Mouse (Mus musculus): ENCODE data around the gene C1qtnf2. TPM values are rescaled to one million over a fixed set of nuclear protein-coding genes. Genes with fewer than 3 reads are reported as not detected.

The C1qtnf2 gene
- polyA plus RNA-seq, 1 experiment from 2014 or later: 6.4 TPM

DNA sequence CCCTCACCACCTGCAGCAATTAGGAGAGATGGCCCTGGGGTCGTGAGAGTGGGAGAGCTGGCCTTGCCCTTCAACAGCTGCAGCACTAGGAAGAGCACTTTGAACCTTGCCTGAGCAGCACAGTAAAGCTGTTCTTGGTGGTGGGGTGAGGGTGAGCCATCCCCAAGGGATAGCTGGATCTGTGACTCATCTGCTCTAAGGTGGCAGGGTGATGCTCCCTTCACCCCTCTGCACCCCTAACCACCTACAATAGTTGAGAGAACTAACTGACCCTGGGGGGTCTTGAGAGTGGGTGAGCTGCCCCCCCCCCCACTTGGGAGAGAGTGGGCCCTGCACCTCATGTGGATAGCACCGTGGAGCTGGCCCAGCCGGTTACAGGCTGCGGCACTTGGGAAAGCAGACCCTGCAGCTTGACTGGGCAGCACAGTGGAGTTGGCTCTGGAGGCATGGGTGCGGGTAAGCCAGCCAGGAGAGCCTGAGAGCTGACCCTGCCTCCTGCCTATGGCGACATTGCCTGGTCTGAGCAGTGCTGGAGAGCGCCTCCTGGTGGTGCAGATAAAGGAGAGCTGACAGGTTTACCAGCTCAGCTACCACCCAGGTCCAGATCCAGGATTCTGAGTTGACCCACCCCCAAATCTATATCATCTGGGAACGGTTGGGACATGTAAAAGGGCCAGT is 42.4 kb downstream of the C1qtnf2 start:
- Histone ChIP-seq H3K9ac (no peak overlapping the region), H3K4me2 (no peak overlapping the region), H3K9me3 (replicated peaks) (no peaks in the 10 kb centered on the region), H3K36me3 (no peaks in the 10 kb centered on the region), H3K4me1 (replicated peaks) (peaks cover 4% of the 10 kb centered on the region; the same call in 1 of the 2 replicates), H3K4me3 (no peak overlapping the region), H3K27me3 (no peaks in the 10 kb centered on the region), H3K27ac (no peak overlapping the region)
- no peak for ATAC-seq (replicated peaks; ENCODE audit: insufficient number of reproducible peaks, insufficient read depth, low FRiP score, low read depth)
- 33% methylated on average over 8 of the region's 8 CpGs for WGBS

DNA sequence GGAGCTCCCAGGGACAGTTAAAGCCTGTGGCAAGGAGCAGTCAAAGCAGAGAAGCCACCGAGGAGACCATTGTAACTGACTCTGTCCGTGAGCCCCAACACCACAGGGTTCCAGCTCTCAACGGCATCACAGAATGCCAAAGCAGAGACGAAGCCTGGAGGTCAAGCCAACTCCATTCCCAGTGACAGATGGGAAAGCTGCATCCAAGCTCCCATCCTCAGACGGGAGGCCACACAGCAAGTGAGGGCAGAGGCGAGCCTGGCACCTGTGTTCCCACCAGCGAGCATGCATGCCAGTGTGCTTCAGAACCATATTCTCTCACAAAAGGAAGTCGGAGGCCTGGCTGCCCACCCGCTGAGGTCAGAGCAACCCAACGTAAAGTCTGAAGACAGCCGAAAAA is 43.6 kb downstream of the C1qtnf2 start:
- 85% methylated on average over 11 of the region's 11 CpGs for WGBS
- Histone ChIP-seq H3K4me2 (no peak overlapping the region), H3K27me3 (no peaks in the 10 kb centered on the region), H3K9ac (no peak overlapping the region), H3K4me3 (no peak overlapping the region), H3K4me1 (replicated peaks) (peaks cover 4% of the 10 kb centered on the region; the same call in 1 of the 2 replicates), H3K9me3 (replicated peaks) (no peaks in the 10 kb centered on the region), H3K36me3 (no peaks in the 10 kb centered on the region), H3K27ac (no peak overlapping the region)
- no peak for ATAC-seq (replicated peaks; ENCODE audit: insufficient number of reproducible peaks, insufficient read depth, low FRiP score, low read depth)

DNA sequence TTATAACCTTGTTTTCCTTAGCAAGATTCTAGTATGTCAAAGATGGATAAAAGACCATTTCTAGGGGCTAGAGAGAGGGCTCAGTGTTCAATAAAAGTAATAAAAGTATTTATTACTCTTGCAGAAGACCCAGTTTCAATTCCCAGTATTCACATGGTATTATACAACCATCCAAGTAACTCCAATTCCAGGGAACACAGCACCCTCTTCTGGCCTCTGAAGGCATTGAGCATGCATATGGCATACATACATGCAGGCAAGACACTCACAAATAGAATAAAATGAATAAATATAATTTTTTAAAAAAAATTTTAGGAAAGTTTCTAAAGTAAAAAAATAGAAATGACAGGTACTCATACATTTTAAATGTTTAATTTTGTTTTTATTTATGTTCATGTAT is 44.0 kb downstream of the C1qtnf2 start:
- H3K9me3 ChIP-seq (replicated peaks): no peaks in the 10 kb centered on the region
- H3K36me3 ChIP-seq: no peaks in the 10 kb centered on the region
- H3K4me3 ChIP-seq: no peak overlapping the region
- no peaks in the 10 kb centered on the region for H3K27me3 ChIP-seq
- no peak overlapping the region for H3K4me2 ChIP-seq
- peaks cover 4% of the 10 kb centered on the region; the same call in 1 of the 2 replicates for H3K4me1 ChIP-seq (replicated peaks)
- no peak overlapping the region for H3K9ac ChIP-seq
- H3K27ac ChIP-seq: no peak overlapping the region
- ATAC-seq (replicated peaks; ENCODE audit: insufficient number of reproducible peaks, insufficient read depth, low FRiP score, low read depth): no peak

DNA sequence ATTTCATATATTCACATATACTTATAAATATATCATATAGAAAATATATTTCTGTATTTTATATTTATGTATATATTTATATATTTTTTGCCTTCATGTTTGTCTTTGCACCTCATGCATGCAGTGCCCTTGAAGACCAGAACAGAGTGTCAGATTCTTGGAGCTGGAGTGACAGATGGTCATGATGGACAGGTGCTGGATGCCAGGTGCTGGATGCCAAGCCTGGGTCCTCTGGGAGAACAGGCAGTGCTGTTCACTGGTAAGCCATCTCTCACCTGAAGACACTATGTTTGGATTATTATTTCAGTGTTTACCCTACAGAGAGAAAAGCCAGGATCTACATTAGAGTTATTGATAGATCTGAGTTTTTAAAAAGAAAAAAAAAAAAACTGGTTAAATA is 44.7 kb downstream of the C1qtnf2 start:
- peaks cover 4% of the 10 kb centered on the region; the same call in 1 of the 2 replicates for H3K4me1 ChIP-seq (replicated peaks)
- no peaks in the 10 kb centered on the region for H3K9me3 ChIP-seq (replicated peaks)
- H3K4me2 ChIP-seq: no peak overlapping the region
- ATAC-seq (replicated peaks; ENCODE audit: insufficient number of reproducible peaks, insufficient read depth, low FRiP score, low read depth): no peak
- no peak overlapping the region for H3K9ac ChIP-seq
- no peaks in the 10 kb centered on the region for H3K36me3 ChIP-seq
- no peak overlapping the region for H3K4me3 ChIP-seq
- no peaks in the 10 kb centered on the region for H3K27me3 ChIP-seq
- no peak overlapping the region for H3K27ac ChIP-seq

DNA sequence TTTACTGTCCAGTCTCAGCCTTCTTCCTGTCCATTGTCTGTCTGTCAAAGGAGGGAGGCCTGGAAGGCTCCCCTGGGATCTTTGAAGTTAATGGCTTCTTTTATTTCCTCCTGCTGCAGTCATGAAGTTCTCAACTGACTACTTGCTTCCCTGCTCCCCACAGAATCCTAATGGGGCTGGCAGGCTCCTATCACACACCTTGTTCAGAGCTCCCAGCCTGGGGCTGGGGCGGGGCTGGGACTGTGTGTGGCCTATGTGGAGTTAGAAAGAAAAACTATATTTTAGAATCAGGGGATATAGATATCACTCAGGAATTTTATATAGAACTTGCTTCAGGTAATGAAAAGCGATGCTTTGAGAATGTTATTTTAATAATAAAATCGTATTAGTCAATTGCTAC is 46.4 kb downstream of the C1qtnf2 start:
- no peaks in the 10 kb centered on the region for H3K36me3 ChIP-seq
- H3K4me2 ChIP-seq: no peak overlapping the region
- H3K27ac ChIP-seq: no peak overlapping the region
- no peak for ATAC-seq (replicated peaks; ENCODE audit: insufficient number of reproducible peaks, insufficient read depth, low FRiP score, low read depth)
- H3K9ac ChIP-seq: no peak overlapping the region
- no peaks in the 10 kb centered on the region for H3K27me3 ChIP-seq
- peaks cover 4% of the 10 kb centered on the region; the same call in 1 of the 2 replicates for H3K4me1 ChIP-seq (replicated peaks)
- no peaks in the 10 kb centered on the region for H3K9me3 ChIP-seq (replicated peaks)
- H3K4me3 ChIP-seq: no peak overlapping the region
- 77% methylated on average over 3 of the region's 3 CpGs for WGBS

DNA sequence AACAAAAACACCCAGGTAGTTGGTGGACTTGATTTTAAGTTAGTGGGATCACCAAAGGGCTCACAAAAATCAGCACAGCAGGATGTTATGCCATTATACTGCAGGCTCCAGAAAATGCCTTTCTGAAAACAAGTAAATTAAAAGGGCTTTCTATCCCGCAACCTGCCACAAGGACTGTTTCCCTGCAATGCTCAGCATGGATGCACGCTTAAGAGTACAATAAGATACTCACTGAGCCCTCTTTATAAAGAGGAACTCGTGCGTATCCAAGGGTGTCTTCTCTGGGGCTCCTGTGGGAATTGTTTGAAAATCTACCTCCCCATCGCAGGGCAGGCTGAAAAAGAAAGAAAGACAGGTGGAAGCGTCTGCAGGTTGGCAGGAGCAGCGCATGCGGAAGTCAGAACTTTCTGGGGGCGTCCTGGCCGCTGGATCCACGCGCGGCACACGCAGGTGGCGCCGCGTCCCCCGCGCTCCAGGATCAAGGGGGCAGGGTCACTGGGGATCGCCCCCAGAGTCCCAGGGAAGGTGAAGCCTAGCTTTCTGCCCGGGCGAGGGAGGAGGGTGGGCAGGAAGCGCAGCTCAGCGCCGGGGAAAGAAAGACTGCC is 54.1 kb downstream of the C1qtnf2 start:
- H3K4me3 ChIP-seq: peak overlapping the region; percentile 94
- no peaks in the 10 kb centered on the region for H3K9me3 ChIP-seq (replicated peaks)
- peaks cover 4% of the 10 kb centered on the region; the same call in 1 of the 2 replicates for H3K36me3 ChIP-seq
- peak overlapping the region; percentile 81 for H3K4me2 ChIP-seq
- H3K27me3 ChIP-seq: no peaks in the 10 kb centered on the region
- WGBS: under 1% methylated on average over 25 of the region's 25 CpGs
- no peak; the same call in 1 of the 2 replicates for ATAC-seq (replicated peaks; ENCODE audit: insufficient number of reproducible peaks, insufficient read depth, low FRiP score, low read depth)
- H3K27ac ChIP-seq: peak overlapping the region; percentile 93
- peaks cover 30% of the 10 kb centered on the region for H3K4me1 ChIP-seq (replicated peaks)
- peak overlapping the region; percentile 94 for H3K9ac ChIP-seq

DNA sequence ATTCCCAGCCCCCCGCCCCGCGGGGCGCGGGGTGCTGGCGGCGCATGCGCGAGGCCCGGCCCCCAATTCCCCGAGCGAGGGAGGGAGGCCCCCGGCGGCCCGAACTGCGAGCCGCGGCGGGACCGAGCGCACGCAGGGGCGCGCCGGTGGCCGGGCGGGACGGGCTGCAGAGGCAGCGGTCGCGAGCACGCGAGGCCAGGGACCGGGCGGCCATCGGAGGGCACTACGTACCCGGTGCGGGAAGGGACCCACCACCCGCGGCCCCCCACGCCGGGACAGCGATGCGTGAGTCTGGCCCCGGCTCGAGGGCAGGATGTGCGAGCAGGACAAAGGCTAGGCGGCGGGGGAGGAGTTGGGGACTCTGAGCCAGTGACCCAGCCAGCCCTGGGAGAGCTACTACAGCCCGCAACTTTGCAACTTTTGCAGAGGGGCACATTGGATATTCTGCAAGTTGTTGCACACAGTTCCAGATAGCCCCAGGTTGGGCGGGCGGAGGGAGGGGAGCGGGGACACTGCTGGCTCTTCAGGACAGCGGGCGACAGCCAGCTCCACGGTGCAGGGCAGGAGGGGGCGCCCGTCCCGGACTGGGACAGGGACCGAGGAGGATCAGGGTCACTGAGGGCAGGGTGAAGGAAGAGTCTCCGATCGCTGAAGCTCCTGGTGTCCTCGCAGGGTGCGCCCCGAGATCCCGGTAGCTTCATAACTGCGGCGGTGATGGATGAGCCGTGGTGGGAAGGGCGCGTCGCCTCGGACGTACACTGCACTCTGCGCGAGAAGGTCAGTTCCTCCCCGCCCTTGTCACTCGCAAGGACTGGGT is 54.8 kb downstream of the C1qtnf2 start, which contains the start of gene Ccnjl:
Gene Ccnjl (plus strand): TSS at position 102 of the 817 bp plus-strand sequence.
- H3K9me3 ChIP-seq (replicated peaks): no peaks in the 10 kb centered on the region
- peak within 1 kb of the TSS; percentile 81 for H3K4me2 ChIP-seq
- H3K27me3 ChIP-seq: no peaks in the 10 kb centered on the region
- H3K9ac ChIP-seq: peak within 1 kb of the TSS; percentile 94
- peak within 1 kb of the TSS; percentile 93 for H3K27ac ChIP-seq
- WGBS: under 1% methylated on average over 79 of the region's 79 CpGs
- peak; percentile 88 for ATAC-seq (replicated peaks; ENCODE audit: insufficient number of reproducible peaks, insufficient read depth, low FRiP score, low read depth)
- H3K36me3 ChIP-seq: peaks cover 4% of the 10 kb centered on the region; the same call in 1 of the 2 replicates
- H3K4me3 ChIP-seq: peak within 1 kb of the TSS; percentile 94
- peaks cover 30% of the 10 kb centered on the region for H3K4me1 ChIP-seq (replicated peaks)

DNA sequence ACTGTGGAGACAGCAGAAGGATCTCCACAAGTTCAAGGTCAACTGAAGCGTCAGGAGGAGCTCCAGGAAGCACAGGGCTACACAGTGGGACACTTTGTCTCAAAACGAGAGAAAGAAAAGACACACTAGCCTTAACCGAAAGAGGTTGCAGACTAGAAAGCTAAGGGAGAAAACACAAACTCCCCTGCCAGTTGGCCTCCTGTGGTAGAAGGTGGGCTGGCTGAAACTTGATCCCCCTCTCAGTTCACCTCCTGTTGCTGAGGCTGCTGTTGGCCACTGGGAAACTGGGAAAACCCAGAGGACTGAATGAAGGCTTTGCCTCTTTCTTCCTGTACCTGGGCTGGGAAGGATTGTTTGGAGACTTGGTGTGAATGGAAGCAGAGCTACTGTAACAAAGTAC is 56.0 kb downstream of the C1qtnf2 start:
- Histone ChIP-seq H3K4me2 (peak overlapping the region; percentile 81), H3K9ac (peak overlapping the region; percentile 51), H3K36me3 (peaks cover 7% of the 10 kb centered on the region; the same call in 1 of the 2 replicates), H3K9me3 (replicated peaks) (no peaks in the 10 kb centered on the region), H3K27me3 (no peaks in the 10 kb centered on the region), H3K4me3 (peak overlapping the region; percentile 94), H3K27ac (peak overlapping the region; percentile 93), H3K4me1 (replicated peaks) (peaks cover 37% of the 10 kb centered on the region)
- no peak for ATAC-seq (replicated peaks; ENCODE audit: insufficient number of reproducible peaks, insufficient read depth, low FRiP score, low read depth)
- 24% methylated on average over 3 of the region's 3 CpGs for WGBS

DNA sequence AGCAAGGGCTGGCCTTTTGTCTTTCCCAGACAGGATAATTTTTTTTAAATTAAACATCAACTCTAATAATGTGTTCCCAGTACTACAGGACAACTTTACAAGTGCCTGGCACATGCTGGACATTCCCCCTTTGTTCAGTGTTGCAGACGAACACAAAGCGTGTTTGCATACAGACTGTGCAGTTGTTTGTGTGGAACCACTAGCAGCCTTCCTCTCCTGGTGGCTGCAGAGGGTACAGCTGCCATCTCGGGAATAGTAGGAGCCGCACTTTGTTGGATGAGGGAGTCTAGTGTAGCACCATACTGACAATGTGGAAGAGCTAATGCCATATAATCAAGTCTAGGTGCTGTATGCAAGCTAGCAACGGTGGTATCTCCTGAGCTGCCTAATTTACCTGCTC is 57.5 kb downstream of the C1qtnf2 start:
- H3K4me1 ChIP-seq (replicated peaks): peaks cover 44% of the 10 kb centered on the region

DNA sequence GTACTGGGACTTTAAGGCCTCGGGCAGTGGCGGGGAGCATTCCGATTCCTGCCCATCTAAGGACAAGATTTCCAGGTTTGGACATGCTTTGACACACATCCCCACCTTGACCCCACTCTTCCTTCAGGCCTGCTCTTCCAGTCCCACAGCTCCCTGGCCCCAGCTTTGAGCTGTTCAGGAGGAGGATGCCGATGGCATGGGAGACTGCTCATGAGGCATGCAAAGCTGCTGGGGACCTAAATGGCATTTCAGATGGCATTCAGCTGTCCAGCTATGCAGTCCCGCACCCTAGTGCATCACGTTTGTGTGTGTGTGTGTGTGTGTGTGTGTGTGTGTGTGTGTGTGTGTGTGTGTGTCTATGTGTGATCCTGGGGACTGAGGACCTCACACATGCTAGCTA is 63.0 kb downstream of the C1qtnf2 start:
- Histone ChIP-seq H3K4me3 (no peak overlapping the region), H3K9ac (no peak overlapping the region), H3K36me3 (peaks cover 14% of the 10 kb centered on the region; the same call in 1 of the 2 replicates), H3K4me2 (no peak overlapping the region), H3K4me1 (replicated peaks) (peaks cover 42% of the 10 kb centered on the region), H3K27ac (no peak overlapping the region), H3K9me3 (replicated peaks) (no peaks in the 10 kb centered on the region), H3K27me3 (no peaks in the 10 kb centered on the region)
- no peak for ATAC-seq (replicated peaks; ENCODE audit: insufficient number of reproducible peaks, insufficient read depth, low FRiP score, low read depth)
- WGBS: 85% methylated on average over 6 of the region's 6 CpGs

More for the DNA sequence above, 57.5 kb downstream of the C1qtnf2 start:
- Histone ChIP-seq H3K27ac (peak overlapping the region; percentile 0), H3K9me3 (replicated peaks) (no peaks in the 10 kb centered on the region), H3K9ac (no peak overlapping the region), H3K4me3 (no peak overlapping the region), H3K4me2 (no peak overlapping the region), H3K27me3 (no peaks in the 10 kb centered on the region), H3K36me3 (peaks cover 12% of the 10 kb centered on the region; the same call in 1 of the 2 replicates)
- WGBS: 70% methylated on average over 5 of the region's 5 CpGs
- ATAC-seq (replicated peaks; ENCODE audit: insufficient number of reproducible peaks, insufficient read depth, low FRiP score, low read depth): no peak

DNA sequence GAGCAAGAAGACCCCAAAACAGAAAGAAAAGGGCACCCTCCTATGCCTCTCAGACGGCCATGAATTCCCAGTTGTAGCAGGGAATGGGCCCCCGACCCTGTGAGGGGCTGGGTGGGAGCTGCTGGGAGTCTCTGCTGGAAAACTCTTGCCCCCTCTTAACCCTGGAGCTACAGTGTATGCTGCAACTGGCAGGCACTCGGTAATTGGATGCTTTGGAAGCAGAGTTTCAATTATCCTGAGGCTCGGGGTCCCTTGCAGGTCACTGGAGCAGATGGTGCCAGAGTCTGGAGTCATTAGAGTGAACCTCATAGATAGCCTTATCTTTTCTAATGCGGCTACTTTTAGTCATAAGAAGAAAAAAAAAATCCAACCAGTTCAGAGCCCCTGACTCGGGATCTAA is 65.8 kb downstream of the C1qtnf2 start:
- Histone ChIP-seq H3K4me1 (replicated peaks) (peaks cover 48% of the 10 kb centered on the region), H3K27me3 (no peaks in the 10 kb centered on the region), H3K9ac (no peak overlapping the region), H3K36me3 (peaks cover 9% of the 10 kb centered on the region; the same call in 1 of the 2 replicates), H3K4me3 (no peak overlapping the region), H3K27ac (peak overlapping the region; percentile 13; the same call in 1 of the 2 replicates), H3K9me3 (replicated peaks) (no peaks in the 10 kb centered on the region), H3K4me2 (no peak overlapping the region)
- WGBS: 25% methylated on average over 6 of the region's 6 CpGs
- ATAC-seq (replicated peaks; ENCODE audit: insufficient number of reproducible peaks, insufficient read depth, low FRiP score, low read depth): peak; percentile 60; the same call in 1 of the 2 replicates
